Mouse (Mus musculus) spleen, adult 12 weeks (tissue): ENCODE data around the gene Gm21679.
"Not testable (repeated sequence)": the region's sequence is repeated elsewhere in the genome, so short reads cannot be mapped to it uniquely, and the experiment has no call there.

Source experiments
- DNase-seq: peaks from one replicate; pipeline ENCODE4 v3.0.0; 2022; ENCODE audit warnings: low spot score

The Gm21679 gene

DNA sequence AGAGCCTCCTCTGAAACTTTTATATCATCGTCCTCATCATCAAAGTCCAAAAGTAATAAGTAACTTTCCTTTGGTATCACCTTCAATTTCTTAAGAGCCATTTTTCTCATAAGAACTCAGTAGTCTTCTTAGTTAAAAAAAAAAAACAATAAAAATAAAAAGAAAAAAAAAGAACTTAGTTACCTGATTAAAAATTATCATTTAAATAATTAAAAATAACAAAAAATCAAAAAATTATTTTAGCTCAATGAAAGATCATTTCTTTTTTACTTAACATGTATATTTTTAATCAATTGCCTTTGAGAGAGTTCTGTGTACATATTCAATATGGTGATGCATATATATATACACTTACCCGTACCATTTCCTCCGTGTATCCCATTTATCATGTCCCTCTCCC lies at the start of gene Gm21679:
Gene Gm21679, minus strand, starts transcription at position 101 of the 400 bp plus-strand sequence.
- not testable (repeated sequence) for DNase-seq
